Mouse (Mus musculus) E14TG2a.4 (cell line): Measurements from ENCODE around the gene Ddx19b.
"Not testable (repeated sequence)": the region's sequence is repeated elsewhere in the genome, so short reads cannot be mapped to it uniquely, and the experiment has no call there.

Source experiments
- CTCF ChIP-seq: conservative IDR thresholded peaks from 2 replicates; pipeline ENCODE4 v1.5.1; 2014; ENCODE audit warnings: low read length
- NANOG ChIP-seq: IDR thresholded peaks from 2 replicates; pipeline ENCODE4 v1.6.1; 2014; ENCODE audit warnings: borderline replicate concordance, low read length, mixed read lengths
- POU5F1 ChIP-seq: IDR thresholded peaks from 2 replicates; pipeline ENCODE4 v1.6.1; 2014; ENCODE audit warnings: low read length, borderline replicate concordance

GRCm38 (mm10) chr8:111010230-111010991 lies 21.1 kb downstream of the Ddx19b start:
- TF ChIP-seq CTCF, POU5F1, NANOG: not testable (repeated sequence)
